Mouse (Mus musculus) lung, postnatal 0 days (tissue): Measurements from ENCODE around the gene Snrpa.

Source experiments
- CTCF ChIP-seq: IDR thresholded peaks from 2 replicates; pipeline ENCODE4 v1.5.1; 2016; ENCODE audit warnings: antibody characterized with exemption, mild to moderate bottlenecking
- EP300 ChIP-seq: IDR thresholded peaks from 2 replicates; pipeline ENCODE4 v1.6.1; 2016; ENCODE audit warnings: antibody characterized with exemption, mild to moderate bottlenecking, control low read depth

- TF ChIP-seq CTCF, result no peak
- no peak for TF ChIP-seq EP300
Observed at GRCm38 (mm10) chr7:27198779-27199178, 2.7 kb upstream of the Snrpa start.
